Mouse (Mus musculus) layer of hippocampus, adult 2 months (tissue): ENCODE results near the gene Zfp667. TPM values are rescaled to one million over a fixed set of nuclear protein-coding genes. Genes with fewer than 3 reads are reported as not detected.
"Not testable (repeated sequence)": the region's sequence is repeated elsewhere in the genome, so short reads cannot be mapped to it uniquely, and the experiment has no call there.

ENCODE experiments used
- DNase-seq, 2 experiments: peaks; one replicate each; pipeline ENCODE4 v3.0.0; 2022; ENCODE audit warnings: low spot score in 2 of 2
- H3K27ac ChIP-seq: fragments of 200-600 bp; 2 replicates; pipeline ENCODE4 v1.8.1; 2022
- H3K4me3 ChIP-seq: fragments of 200-600 bp; 2 replicates; pipeline ENCODE4 v1.8.1; 2022; ENCODE audit warnings: mild to moderate bottlenecking
- CTCF ChIP-seq: fragments of 200-600 bp; conservative IDR thresholded peaks from 2 replicates; pipeline ENCODE4 v1.8.1; 2022; ENCODE audit warnings: antibody characterized with exemption, mild to moderate bottlenecking, moderate library complexity
- total RNA-seq, 2 experiments: library from RNA; stranded (reverse); gene quantifications; 2 replicates each; pipeline ENCODE4 v1.2.3; 2021

The Zfp667 gene
- total RNA-seq, 2 experiments from 2014 or later = 17.8 to 18.3 TPM

DNA sequence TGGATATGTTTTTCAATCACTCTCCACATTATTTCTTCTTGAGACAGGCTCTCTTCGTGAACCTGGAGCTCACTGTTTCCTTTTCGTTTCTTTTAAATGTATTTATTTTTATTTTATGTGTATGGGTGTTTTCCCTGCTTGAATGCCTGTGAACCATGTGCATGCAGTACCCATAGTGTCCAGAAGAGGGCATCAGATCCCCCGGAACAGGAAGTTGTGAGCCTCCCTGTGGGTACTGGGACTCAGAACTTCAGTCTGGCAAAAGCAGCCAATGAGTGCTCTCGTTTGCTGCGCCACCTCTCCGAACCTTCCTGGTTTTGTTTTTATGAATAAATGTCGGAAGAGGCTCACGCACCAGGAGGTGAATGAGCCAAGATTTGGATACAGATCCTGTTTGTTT is 20.7 kb upstream of the Zfp667 start:
- no peak for DNase-seq
- Histone ChIP-seq H3K27ac (no peak overlapping the region), H3K4me3 (no peak overlapping the region)
- peak; percentile 75 for TF ChIP-seq CTCF

DNA sequence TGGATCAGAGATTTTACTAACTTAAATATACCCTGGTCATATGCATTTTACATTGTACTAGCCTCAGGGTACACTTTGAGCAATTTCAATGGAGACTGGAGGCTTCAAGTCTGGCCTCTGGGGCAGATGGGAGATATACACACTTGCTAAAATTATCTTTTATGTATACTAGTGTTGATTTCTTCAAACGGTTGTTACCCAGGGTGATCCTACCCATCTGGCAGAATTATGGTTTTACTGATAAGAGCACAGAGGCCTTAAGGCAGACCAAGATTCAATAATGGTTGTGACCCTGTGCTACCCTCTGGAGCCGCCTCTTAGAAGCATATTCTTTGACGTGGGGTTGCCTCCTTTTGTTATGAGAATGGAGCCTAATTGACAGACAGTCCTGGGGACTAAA is 8.5 kb upstream of the Zfp667 start:
- no peak for TF ChIP-seq CTCF
- no peak overlapping the region for H3K4me3 ChIP-seq
- DNase-seq = no peak
- no peak overlapping the region for H3K27ac ChIP-seq

DNA sequence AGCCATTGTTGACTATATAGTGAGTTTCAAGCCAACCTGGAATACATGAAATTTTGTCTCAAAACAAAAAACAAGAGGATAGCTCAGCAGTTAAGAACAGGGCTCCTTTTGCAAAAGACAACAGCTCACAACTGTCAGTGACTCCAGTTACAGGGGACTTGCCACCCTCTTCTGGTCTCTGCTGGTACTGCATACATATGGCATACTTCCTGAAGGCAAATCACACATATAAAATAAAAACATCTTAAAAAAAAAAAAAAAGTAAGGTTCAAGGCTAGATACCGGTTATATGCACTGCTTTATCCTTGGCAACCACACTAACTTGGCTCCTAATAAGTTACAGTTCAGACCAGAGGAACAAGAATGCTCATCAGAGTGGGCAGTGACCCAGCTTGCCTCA is 3.6 kb upstream of the Zfp667 start:
- peak; percentile 74 to 86 for DNase-seq
- H3K4me3 ChIP-seq = peak overlapping the region; percentile 74
- TF ChIP-seq CTCF = peak; percentile 87
- peak overlapping the region; percentile 98 for H3K27ac ChIP-seq

DNA sequence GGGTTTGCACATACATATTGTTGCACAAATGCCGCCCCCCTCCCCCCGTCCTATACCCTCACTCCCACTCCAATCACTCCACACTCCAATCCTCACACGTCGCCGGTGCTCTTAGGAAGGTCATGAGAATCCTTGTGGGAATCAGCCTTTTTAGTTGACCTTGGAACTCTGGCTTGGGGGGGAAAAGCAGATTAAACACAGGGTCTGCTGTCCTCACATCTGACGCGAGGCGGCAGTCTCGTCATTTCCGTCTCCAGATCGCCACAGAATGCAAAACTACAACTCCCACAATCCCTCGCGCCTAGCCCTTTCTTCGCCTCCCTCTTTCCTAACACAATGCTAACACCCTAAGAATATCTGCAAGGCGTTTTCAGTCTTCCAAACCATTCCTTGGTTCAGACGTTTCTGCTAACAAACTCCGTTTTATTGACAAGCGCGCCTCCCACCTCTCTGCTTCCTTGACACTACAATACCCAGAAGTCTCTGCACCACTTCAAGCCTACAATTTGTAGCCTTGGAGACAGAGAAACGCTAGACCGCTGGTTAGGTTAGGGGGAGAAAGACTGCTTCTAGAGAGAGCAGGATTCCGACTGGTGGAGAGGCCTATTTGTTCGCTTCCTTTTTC is 2.8 kb upstream of the Zfp667 start:
- peak; percentile 75 to 86 for DNase-seq
- peak; percentile 65 for TF ChIP-seq CTCF
- Histone ChIP-seq H3K27ac (peak overlapping the region; percentile 98), H3K4me3 (peak overlapping the region; percentile 74)

DNA sequence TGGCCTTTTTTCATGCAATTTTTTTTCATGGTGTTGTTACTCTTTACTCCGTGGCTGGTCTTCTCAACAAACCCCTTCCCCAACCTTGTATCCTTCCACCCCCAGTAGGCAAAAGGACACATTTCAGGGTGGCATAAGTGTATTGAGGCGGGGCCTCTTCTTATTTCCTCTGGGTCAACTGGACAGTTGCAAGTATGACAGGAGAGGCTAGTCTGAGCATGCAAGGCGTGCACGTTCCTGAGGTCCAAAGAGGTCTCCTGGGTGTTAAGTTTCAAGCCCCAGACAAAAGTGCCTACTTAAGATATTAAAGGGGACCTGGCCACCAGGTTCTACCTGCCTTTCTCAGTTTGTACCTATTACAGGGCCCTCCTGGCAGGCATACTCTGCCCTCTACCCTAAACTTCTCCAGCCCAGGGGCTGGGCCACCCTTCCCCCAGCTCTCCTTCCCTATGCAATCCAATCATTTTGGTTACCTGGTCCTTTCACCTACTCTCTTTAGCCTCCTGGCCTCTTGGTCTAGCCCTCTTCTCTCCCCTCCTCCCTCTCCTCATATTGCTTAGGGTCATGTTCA is 1.9 kb upstream of the Zfp667 start:
- no peak for DNase-seq
- no peak overlapping the region for H3K4me3 ChIP-seq
- peak overlapping the region; percentile 98 for H3K27ac ChIP-seq
- TF ChIP-seq CTCF = no peak

DNA sequence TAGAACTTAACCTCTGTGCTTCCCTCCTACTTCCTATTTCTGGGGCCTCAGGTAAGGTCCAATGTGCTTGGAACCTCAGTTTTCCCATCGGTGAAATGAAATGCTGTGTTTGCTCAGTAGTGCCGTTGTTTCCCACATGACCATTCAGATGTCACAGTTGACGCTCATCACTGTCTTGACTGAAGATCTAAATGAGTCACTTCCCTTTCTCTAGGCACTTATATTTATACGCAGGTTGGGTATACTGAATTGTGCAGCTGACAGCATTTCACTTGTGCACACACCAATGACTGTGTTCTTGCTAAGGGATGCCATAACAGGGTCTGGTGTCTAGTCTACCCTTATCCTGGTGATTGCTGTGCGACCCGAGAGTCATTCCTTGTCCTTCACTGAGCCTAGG is 1.0 kb upstream of the Zfp667 start:
- Histone ChIP-seq H3K4me3 (no peak overlapping the region), H3K27ac (peak overlapping the region; percentile 93; the same call in 1 of the 2 replicates)
- DNase-seq = no peak
- TF ChIP-seq CTCF = no peak

DNA sequence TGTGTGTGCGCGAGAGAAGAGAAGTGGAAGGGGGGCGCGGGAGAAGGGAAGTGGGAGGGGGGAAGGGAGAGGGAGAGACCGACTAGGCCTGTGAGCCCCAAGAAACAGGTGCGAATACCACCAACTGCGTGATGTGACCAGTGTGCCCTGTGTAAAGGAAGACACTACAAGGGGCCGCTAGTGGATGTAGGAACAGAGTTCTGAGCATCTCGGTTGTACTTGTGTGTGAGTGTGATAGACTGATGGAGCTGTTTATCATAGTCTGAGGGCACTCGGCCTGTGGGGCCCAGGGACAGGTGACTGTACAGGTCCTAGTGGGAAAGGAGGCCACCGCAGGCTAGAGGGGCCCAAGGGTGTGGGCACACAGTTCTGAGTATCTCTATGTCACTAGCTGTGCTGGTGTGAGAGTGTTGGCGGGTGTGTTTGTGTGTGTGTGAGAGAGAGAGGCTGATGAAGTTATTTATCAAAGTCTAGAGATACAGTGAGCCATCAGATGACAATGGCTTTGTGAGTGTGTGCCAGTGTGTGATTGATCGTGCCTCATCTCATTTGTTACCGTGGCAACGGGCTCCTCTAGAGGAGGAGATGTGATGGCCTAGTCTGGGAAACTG is 647 bp downstream of the Zfp667 start:
- peak; percentile 46 to 74 for DNase-seq
- TF ChIP-seq CTCF = no peak
- peak overlapping the region; percentile 61 for H3K4me3 ChIP-seq
- H3K27ac ChIP-seq = peak overlapping the region; percentile 80

DNA sequence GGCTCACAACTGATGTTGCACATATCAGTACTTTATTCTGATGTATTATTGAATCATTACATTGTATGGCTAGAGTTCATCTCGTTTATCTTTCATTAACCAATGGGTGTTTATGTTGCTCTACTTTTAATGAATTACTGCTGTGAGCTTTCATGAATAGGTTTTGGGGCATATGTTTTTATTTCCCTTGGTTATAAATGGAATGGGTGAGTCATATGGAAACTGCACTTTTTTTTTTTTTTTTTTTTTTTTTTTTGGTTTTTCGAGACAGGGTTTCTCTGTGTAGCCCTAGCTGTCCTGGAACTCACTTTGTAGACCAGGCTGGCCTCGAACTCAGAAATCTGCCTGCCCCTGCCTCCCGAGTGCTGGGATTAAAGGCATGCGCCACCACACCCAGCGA is 4.7 kb downstream of the Zfp667 start:
- not testable (repeated sequence) for DNase-seq, H3K27ac ChIP-seq, H3K4me3 ChIP-seq

DNA sequence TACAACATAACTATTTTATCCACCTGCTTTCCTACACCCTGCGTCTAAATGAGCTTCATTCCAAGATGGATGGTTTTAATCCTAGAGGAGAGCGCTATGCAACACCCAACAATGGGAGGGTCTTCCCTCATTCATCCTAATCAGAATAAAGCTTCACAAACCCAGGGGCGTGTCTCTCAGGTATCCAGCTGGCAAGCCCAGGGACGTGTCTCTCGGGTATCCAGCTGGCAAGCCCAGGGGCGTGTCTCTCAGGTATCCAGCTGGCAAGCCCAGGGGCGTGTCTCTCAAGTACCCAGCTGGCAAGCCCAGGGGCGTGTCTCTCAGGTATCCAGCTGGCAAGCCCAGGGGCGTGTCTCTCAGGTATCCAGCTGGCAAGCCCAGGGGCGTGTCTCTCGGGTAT is 14.4 kb downstream of the Zfp667 start:
- H3K27ac ChIP-seq, H3K4me3 ChIP-seq, DNase-seq: not testable (repeated sequence)

DNA sequence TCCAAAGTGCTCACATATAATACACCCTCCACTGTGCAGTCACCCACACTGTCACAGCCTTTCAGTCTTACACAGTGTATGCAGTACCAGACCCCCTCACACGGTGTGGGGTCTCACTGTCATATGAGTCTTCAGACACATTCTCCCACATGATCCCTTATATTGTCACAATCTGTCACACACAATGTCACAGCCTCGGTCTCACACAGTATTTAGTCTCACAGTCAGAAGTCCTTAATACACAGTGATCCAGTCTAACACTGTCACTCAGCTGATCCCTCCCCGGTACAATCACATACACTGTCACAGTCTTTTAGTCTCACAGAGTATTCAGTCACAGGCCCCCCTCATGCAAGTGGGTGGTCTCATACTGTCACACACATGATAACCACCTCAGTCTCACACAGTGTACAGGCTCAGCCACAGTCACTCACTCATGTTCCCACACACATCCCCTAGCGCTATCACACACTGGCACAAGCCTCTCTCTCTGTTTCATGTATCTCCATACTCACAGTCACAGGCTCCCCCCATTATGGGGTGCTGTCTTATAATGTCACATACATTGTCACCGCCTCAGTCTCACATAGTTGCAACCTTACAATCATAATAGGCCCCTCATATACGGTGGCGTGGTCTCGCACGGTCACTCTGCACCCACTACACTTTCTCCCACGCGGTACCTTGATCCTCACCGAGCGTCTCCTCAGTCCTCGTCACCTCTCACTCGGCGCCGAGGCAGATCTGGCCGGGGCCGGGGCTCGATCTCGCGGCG is 44.3 kb downstream of the Zfp667 start:
- TF ChIP-seq CTCF = no peak
- peak; percentile 16 to 18 for DNase-seq
- peak overlapping the region; percentile 93 for H3K4me3 ChIP-seq
- peak overlapping the region; percentile 89 for H3K27ac ChIP-seq

DNA sequence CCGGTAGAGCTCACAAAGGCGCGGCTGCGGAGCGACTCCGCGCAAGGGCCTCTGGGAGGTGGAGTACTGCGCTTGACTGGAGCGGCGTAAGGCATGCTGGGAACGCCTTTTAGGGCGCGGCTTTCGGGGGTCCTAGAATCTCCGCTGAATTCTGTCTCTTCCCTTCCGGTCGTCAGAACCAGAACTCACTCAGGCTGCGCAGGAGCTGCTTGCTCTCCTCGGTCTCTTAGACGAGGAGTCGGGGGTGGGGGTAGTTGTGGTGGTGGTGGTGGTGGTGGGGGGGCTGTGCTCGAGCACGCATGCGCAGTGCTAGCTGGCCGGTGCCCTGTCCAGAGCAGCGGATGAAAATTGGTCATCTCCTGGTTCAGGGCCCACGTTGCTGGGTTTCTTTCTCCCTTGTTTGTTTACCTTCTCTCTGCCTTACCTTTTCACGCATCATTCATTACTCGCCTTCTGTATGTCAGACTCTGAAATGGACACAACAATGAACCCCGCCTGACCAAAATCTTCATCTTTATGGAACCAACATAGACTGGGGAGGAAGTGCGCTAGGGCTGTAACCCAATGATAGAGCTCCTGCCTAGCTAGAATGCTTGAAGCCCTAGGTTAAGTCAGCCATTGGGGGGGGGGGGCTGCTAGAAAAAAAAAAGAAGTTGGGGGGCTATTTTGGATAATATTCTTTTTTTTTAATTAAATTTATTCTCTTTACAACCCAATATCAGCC is 45.0 kb downstream of the Zfp667 start, which contains the start of gene Zfp583:
TSS of gene Zfp583 (minus strand) at position 53 of the 724 bp plus-strand sequence.
- TF ChIP-seq CTCF = no peak
- Histone ChIP-seq H3K27ac (peak within 1 kb of the TSS; percentile 89), H3K4me3 (peak within 1 kb of the TSS; percentile 93)
- DNase-seq = peak; percentile 86 to 89

DNA sequence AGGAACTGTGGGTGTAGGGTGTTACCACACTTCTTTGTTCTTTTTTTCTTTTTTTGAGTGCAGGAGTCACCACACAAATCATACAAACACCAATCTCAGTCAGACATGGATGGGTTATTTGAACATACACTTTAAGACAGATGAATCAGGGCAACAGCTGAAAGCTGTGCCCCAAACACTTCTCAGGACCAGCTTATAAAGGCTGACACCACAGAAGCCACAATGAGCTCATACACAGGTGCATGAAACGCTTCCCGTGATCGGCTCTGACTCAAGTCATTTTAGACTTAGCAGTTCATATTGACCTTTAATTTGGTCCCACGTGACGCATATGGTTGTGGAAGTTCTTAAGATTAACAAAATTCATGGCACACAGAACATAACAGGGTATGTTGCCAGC is 53.5 kb downstream of the Zfp667 start:
- no peak for TF ChIP-seq CTCF
- no peak for DNase-seq
- no peak overlapping the region for H3K27ac ChIP-seq
- no peak overlapping the region for H3K4me3 ChIP-seq
